12 mouse cellular contexts compared by ENCODE assay signal in the genomic region with DNA sequence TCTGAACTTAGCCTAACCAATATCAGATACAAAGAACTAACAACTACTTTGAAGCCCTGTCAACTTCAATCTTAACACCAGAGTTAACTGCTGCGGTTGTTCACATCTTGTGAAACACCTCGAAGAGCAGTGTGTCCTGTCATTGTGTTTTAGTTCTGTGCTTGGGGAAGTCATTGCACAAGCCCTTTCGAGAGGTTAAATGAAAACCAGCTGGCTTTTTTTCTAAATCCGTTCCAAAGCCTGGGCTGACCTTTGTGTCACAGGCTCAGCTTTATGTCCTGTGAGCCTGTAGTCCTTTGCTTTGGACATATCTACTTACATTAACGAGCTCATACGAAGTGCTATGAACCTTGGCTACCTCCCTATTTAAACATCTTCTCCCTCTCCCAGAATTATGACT. TPM values are rescaled to one million over a fixed set of nuclear protein-coding genes. Genes with fewer than 3 reads are reported as not detected.
DNase-seq lines count a peak whose midpoint lies in the region; ATAC-seq and TF ChIP-seq lines count a peak whose summit lies in the region.
"Had no signal": no experiment of that assay in that cellular context is flagged by ENCODE, and none has a peak within 500 bp of the region (broad histone marks: within the 10 kb centered on the region; RNA-seq: fewer than 3 reads in every experiment).

No protein-coding gene starts in this region.

- no peak for DNase-seq in heart, postnatal 14 days
- DNase-seq in lung, adult 2 months = no peak
- peak; percentile 23 to 35 for DNase-seq in kidney, postnatal 36 days
- DNase-seq in left cerebral cortex, adult 18-20 months (ENCODE audit: low spot score in 2 of 2) = no peak
- DNase-seq in gastrocnemius, postnatal 25 days = no peak
- DNase-seq: adrenal gland, adult 8-10 months; thymus, postnatal 14 days had no signal

- no peak for ATAC-seq in heart, embryonic 14.5 days (ENCODE audit: insufficient number of reproducible peaks, insufficient read depth, low FRiP score, low read depth)
- ATAC-seq in lung, embryonic 16.5 days (ENCODE audit: low read depth) = peak; percentile 10; the same call in 1 of the 2 replicates
- ATAC-seq: CD4-positive, CD25-positive, alpha-beta regulatory T cell, adult 4 months; midbrain, embryonic 15.5 days had no signal

- peaks cover 33% of the 10 kb centered on the region for H3K36me3 ChIP-seq in heart, embryonic 14.5 days (ENCODE audit: control insufficient read depth, insufficient read depth, low read length)
- no peaks in the 10 kb centered on the region for H3K36me3 ChIP-seq in lung, embryonic 16.5 days (ENCODE audit: control insufficient read depth, insufficient read depth, low read length)
- H3K36me3 ChIP-seq: midbrain, embryonic 15.5 days had no signal

- H3K9me3 ChIP-seq in heart, embryonic 14.5 days (ENCODE audit: control insufficient read depth, low read length) = no peaks in the 10 kb centered on the region
- H3K9me3 ChIP-seq in lung, embryonic 16.5 days (ENCODE audit: control insufficient read depth, low read length) = no peaks in the 10 kb centered on the region
- H3K9me3 ChIP-seq: midbrain, embryonic 15.5 days had no signal

- no peak for TF ChIP-seq CTCF in lung, adult 2 months (IDR thresholded peaks at IDR 0.05; ENCODE audit: insufficient read depth, low read length)

- no peaks in the 10 kb centered on the region for H3K27me3 ChIP-seq in heart, embryonic 14.5 days (ENCODE audit: control insufficient read depth, insufficient read depth, low read length)
- no peaks in the 10 kb centered on the region for H3K27me3 ChIP-seq in lung, embryonic 16.5 days (ENCODE audit: control insufficient read depth, insufficient read depth, low read depth, low read length)

- 38% methylated on average over 6 of the region's 6 CpGs for WGBS in heart, embryonic 14.5 days
- WGBS in lung, embryonic 16.5 days = 42% methylated on average over 6 of the region's 6 CpGs
- 42% methylated on average over 6 of the region's 6 CpGs for whole genome bisulfite sequencing in lung, adult 2 months

- H3K4me2 ChIP-seq in heart, embryonic 14.5 days (ENCODE audit: low read length) = peak overlapping the region; percentile 24; the same call in 1 of the 2 replicates
- H3K4me2 ChIP-seq in lung, embryonic 16.5 days (ENCODE audit: low read depth, low read length) = no peak overlapping the region
- H3K4me2 ChIP-seq: midbrain, embryonic 15.5 days had no signal

- peaks cover 30 to 59% of the 10 kb centered on the region in 2 experiments for H3K4me1 ChIP-seq in heart, embryonic 14.5 days (ENCODE audit: control insufficient read depth in 2 of 2, insufficient read depth in 2 of 2, low read length in 2 of 2)
- peaks cover 13% of the 10 kb centered on the region for H3K4me1 ChIP-seq in lung, embryonic 16.5 days (replicated peaks; ENCODE audit: control insufficient read depth, insufficient read depth, low read length)
- H3K4me1 ChIP-seq in lung, adult 2 months (ENCODE audit: control insufficient read depth, insufficient read depth, low read length) = peaks cover 13% of the 10 kb centered on the region

- peak overlapping the region; percentile 2 to 67; a peak in 3 of 4 replicates for H3K27ac ChIP-seq in heart, embryonic 14.5 days (replicated peaks in 1 of 2; ENCODE audit: control insufficient read depth in 1 of 2, insufficient read depth in 1 of 2, low read depth in 2 of 2, low read length in 2 of 2)
- peak overlapping the region; percentile 16; the same call in 1 of the 2 replicates for H3K27ac ChIP-seq in lung, embryonic 16.5 days (ENCODE audit: low read length)
- H3K27ac ChIP-seq: liver, embryonic 14.5 days; midbrain, embryonic 15.5 days had no signal

- intact Hi-C loops in heart, postnatal 14 days (cut with DNase I) = loop anchor here (2.0 kb wide), 1 partner anchor 23 kb away; no protein-coding TSS in a partner anchor

- H3K9ac ChIP-seq in heart, embryonic 14.5 days (ENCODE audit: low read length) = peak overlapping the region; percentile 28; the same call in 1 of the 2 replicates
- no peak overlapping the region for H3K9ac ChIP-seq in lung, embryonic 16.5 days (ENCODE audit: low read length)
- H3K9ac ChIP-seq: liver, embryonic 14.5 days; midbrain, embryonic 15.5 days had no signal

- TF ChIP-seq POLR2A in lung, adult 2 months (IDR thresholded peaks at IDR 0.05; ENCODE audit: borderline replicate concordance, extremely low read depth, low read depth, low read length) = no peak

- H3K4me3 ChIP-seq in heart, embryonic 14.5 days (ENCODE audit: control insufficient read depth in 1 of 2, insufficient read depth in 1 of 2, low read depth in 1 of 2, low read length in 2 of 2) = no peak overlapping the region
- H3K4me3 ChIP-seq in lung, embryonic 16.5 days (ENCODE audit: low read length) = no peak overlapping the region
- H3K4me3 ChIP-seq in lung, adult 2 months (replicated peaks; ENCODE audit: extremely low read depth, low read depth, low read length) = no peak overlapping the region
- H3K4me3 ChIP-seq: midbrain, embryonic 15.5 days had no signal

RNA-seq across cellular contexts. Expression of gene Hopx, which starts 17.2 kb away (rescaled TPM):
- polyA plus RNA-seq in heart, embryonic 14.5 days (2014; fragmentation: Nextera tagmentation; extraction: Ambion mirVana) = 30.1 and 34.0 TPM in 2 replicates
- 100 to 1,000 TPM; 496 to 513 TPM for total RNA-seq in heart, postnatal 14 days (2021)
- polyA plus RNA-seq in lung, embryonic 16.5 days (2015; fragmentation: Nextera tagmentation; extraction: Ambion mirVana) = 13.6 and 18.1 TPM in 2 replicates
- polyA plus RNA-seq in lung, adult 2 months (2012; rRNA removed) = 592 and 698 TPM in 2 replicates
- total RNA-seq in left cerebral cortex, adult 18-20 months (2021) = 10 to 100 TPM; 23.4 to 31.3 TPM
- total RNA-seq in gastrocnemius, postnatal 25 days (2021) = 1 to 10 TPM; 3.4 to 5.7 TPM

Comparison
In these comparisons a context has a peak if more than half of its experiments do, and no peak if none do; other contexts are left out.
1. DNase-seq: peak in kidney, postnatal 36 days (2 of 2); none in heart, postnatal 14 days (0 of 2), lung, adult 2 months (single experiment), left cerebral cortex, adult 18-20 months (0 of 2) and gastrocnemius, postnatal 25 days (single experiment).
2. RNA of gene Hopx, which starts 17.2 kb away (total RNA-seq): 496 to 513 TPM in heart, postnatal 14 days; 23.4 to 31.3 TPM in left cerebral cortex, adult 18-20 months and 3.4 to 5.7 TPM in gastrocnemius, postnatal 25 days; every median in the first group is over 10 times any median in the second.